11 mouse cellular contexts compared by ENCODE assay signal in the genomic region with DNA sequence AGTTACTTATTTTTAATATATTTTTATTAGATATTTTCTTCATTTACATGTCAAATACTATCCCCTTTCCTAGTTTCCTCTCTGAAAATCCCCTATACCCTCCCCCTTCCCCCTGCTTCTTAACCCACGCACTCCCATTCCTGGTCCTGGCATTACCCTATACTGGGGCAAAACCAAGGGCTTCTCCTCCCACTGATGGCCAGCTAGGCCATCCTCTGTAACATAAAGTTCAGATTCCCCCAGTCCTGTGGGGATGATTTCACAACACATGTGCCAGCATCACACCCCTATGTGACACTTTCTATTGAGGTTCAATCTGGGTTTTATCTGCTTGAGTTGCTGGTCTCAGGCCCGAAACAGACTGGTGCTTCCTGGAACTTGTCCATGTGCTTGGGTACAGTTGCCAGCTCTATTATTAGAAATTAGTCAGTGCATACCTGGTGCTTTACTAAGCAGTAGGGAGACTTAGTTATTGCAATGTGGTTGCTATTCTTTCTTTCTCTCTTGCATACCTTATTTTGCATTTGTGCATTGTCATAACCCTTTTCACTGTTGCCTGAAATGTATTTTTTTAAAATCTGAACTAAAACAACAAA.
A peak's percentile ranks its signal among the peaks of the same experiment; 100 is the strongest.
DNase-seq lines count a peak whose midpoint lies in the region; ATAC-seq and TF ChIP-seq lines count a peak whose summit lies in the region.
"Had no signal": no experiment of that assay in that cellular context is flagged by ENCODE, and none has a peak within 500 bp of the region (broad histone marks: within the 10 kb centered on the region; RNA-seq: fewer than 3 reads in every experiment).

No protein-coding gene starts in this region.

- no peak overlapping the region for H3K4me2 ChIP-seq in midbrain, postnatal 0 days (ENCODE audit: low read depth, low read length, poor library complexity, severe bottlenecking)
- H3K4me2 ChIP-seq in midbrain, embryonic 11.5 days, result no peak overlapping the region
- H3K4me2 ChIP-seq: limb, embryonic 13.5 days; stomach, embryonic 15.5 days had no signal

- no peak for ATAC-seq in midbrain, postnatal 0 days (ENCODE audit: low FRiP score)
- ATAC-seq in midbrain, embryonic 11.5 days (ENCODE audit: low FRiP score), result no peak

- no peaks in the 10 kb centered on the region for H3K4me1 ChIP-seq in midbrain, postnatal 0 days (ENCODE audit: insufficient read depth, low read length)
- no peaks in the 10 kb centered on the region for H3K4me1 ChIP-seq in midbrain, embryonic 11.5 days (ENCODE audit: control insufficient read depth, insufficient read depth, low read length)
- no peaks in the 10 kb centered on the region for H3K4me1 ChIP-seq in midbrain, embryonic 10.5 days
- H3K4me1 ChIP-seq: limb, embryonic 13.5 days; stomach, embryonic 15.5 days had no signal

- no peak overlapping the region for H3K9ac ChIP-seq in midbrain, postnatal 0 days (replicated peaks; ENCODE audit: low read length, poor library complexity, severe bottlenecking)
- H3K9ac ChIP-seq in midbrain, embryonic 11.5 days (ENCODE audit: low read length), result no peak overlapping the region
- H3K9ac ChIP-seq: limb, embryonic 13.5 days; stomach, embryonic 15.5 days had no signal

- no peaks in the 10 kb centered on the region for H3K9me3 ChIP-seq in midbrain, postnatal 0 days (ENCODE audit: low read length)
- no peaks in the 10 kb centered on the region for H3K9me3 ChIP-seq in midbrain, embryonic 11.5 days (ENCODE audit: control insufficient read depth, low read length)
- H3K9me3 ChIP-seq in midbrain, embryonic 10.5 days (replicated peaks), result no peaks in the 10 kb centered on the region
- H3K9me3 ChIP-seq: limb, embryonic 13.5 days; stomach, embryonic 15.5 days had no signal

- no peak overlapping the region for H3K4me3 ChIP-seq in midbrain, postnatal 0 days (ENCODE audit: low read depth, low read length)
- H3K4me3 ChIP-seq in midbrain, embryonic 11.5 days (ENCODE audit: low read depth, low read length), result no peak overlapping the region
- no peak overlapping the region for H3K4me3 ChIP-seq in midbrain, embryonic 10.5 days
- H3K4me3 ChIP-seq: limb, embryonic 13.5 days; stomach, embryonic 15.5 days had no signal

- peak; percentile 58 to 74 for DNase-seq in heart, adult 18-20 months
- DNase-seq in heart, adult 11 months, result no peak
- DNase-seq in midbrain, postnatal 0 days (ENCODE audit: low spot score), result peak; percentile 65
- DNase-seq in midbrain, embryonic 11.5 days (ENCODE audit: low spot score, missing footprints), result no peak
- DNase-seq in cerebellum, postnatal 25 days, result peak; percentile 83 to 92
- no peak for DNase-seq in right cerebral cortex, postnatal 4 days
- DNase-seq in thymus, postnatal 0 days (ENCODE audit: low spot score), result no peak
- DNase-seq in midbrain, embryonic 10.5 days (ENCODE audit: low spot score), result no peak

- no peak overlapping the region for H3K27ac ChIP-seq in midbrain, postnatal 0 days (ENCODE audit: low read depth, low read length)
- no peak overlapping the region for H3K27ac ChIP-seq in midbrain, embryonic 11.5 days (ENCODE audit: low read depth, low read length)
- no peak overlapping the region for H3K27ac ChIP-seq in midbrain, embryonic 10.5 days (replicated peaks)
- H3K27ac ChIP-seq: limb, embryonic 13.5 days; stomach, embryonic 15.5 days had no signal

- no peaks in the 10 kb centered on the region for H3K36me3 ChIP-seq in midbrain, postnatal 0 days (ENCODE audit: insufficient read depth, low read length)
- H3K36me3 ChIP-seq in midbrain, embryonic 11.5 days (ENCODE audit: control insufficient read depth, insufficient read depth, low read length), result no peaks in the 10 kb centered on the region
- H3K36me3 ChIP-seq in midbrain, embryonic 10.5 days, result no peaks in the 10 kb centered on the region
- H3K36me3 ChIP-seq: limb, embryonic 13.5 days; stomach, embryonic 15.5 days had no signal

- H3K27me3 ChIP-seq in midbrain, postnatal 0 days (ENCODE audit: insufficient read depth, low read length), result no peaks in the 10 kb centered on the region
- H3K27me3 ChIP-seq in midbrain, embryonic 11.5 days (ENCODE audit: control insufficient read depth, insufficient read depth, low read length), result no peaks in the 10 kb centered on the region
- H3K27me3 ChIP-seq in midbrain, embryonic 10.5 days (ENCODE audit: low read depth, poor library complexity, severe bottlenecking), result no peaks in the 10 kb centered on the region
- H3K27me3 ChIP-seq: CH12.LX; limb, embryonic 13.5 days; stomach, embryonic 15.5 days had no signal

- TF ChIP-seq CTCF in midbrain, postnatal 0 days (IDR thresholded peaks at IDR 0.05), result no peak

- WGBS in midbrain, postnatal 0 days, result 83% methylated on average over 2 of the region's 2 CpGs
- WGBS in midbrain, embryonic 11.5 days, result 96% methylated on average over 2 of the region's 2 CpGs
- WGBS in midbrain, embryonic 10.5 days, result 94% methylated on average over 2 of the region's 2 CpGs

Comparison
In these comparisons a context has a peak if more than half of its experiments do, and no peak if none do; other contexts are left out.
1. DNase-seq: peak in heart, adult 18-20 months (2 of 2), midbrain, postnatal 0 days (single experiment) and cerebellum, postnatal 25 days (2 of 2); none in heart, adult 11 months (single experiment), midbrain, embryonic 11.5 days (single experiment), right cerebral cortex, postnatal 4 days (single experiment), thymus, postnatal 0 days (single experiment) and midbrain, embryonic 10.5 days (single experiment).